Mouse (Mus musculus): ENCODE results near the gene Cgref1. TPM values are rescaled to one million over a fixed set of nuclear protein-coding genes. Genes with fewer than 3 reads are reported as not detected.

Cgref1 gene
- 30.3 and 34.1 TPM in 2 replicates for polyA plus RNA-seq (2015; fragmentation: Nextera tagmentation; extraction: Ambion mirVana)

GRCm38 (mm10) chr5:30944956-30945781, at the start of gene Cgref1:
TSS of gene Cgref1 (minus strand) at chr5:30945591.
- 5% methylated on average over 44 of the region's 44 CpGs for WGBS
- peak within 1 kb of the TSS; percentile 56 for H3K4me3 ChIP-seq
- no peaks in the 10 kb centered on the region for H3K36me3 ChIP-seq
- no peak within 1 kb of the TSS; the same call in 1 of the 2 replicates for H3K27ac ChIP-seq
- H3K4me2 ChIP-seq: peak within 1 kb of the TSS; percentile 81
- peak within 1 kb of the TSS; percentile 79 for H3K9ac ChIP-seq
- H3K27me3 ChIP-seq: peaks cover 8% of the 10 kb centered on the region
- peak; percentile 74 for ATAC-seq (ENCODE audit: low FRiP score)
- H3K4me1 ChIP-seq (replicated peaks): peaks cover 23% of the 10 kb centered on the region
- no peaks in the 10 kb centered on the region for H3K9me3 ChIP-seq

- H3K9me3 ChIP-seq: no peaks in the 10 kb centered on the region
- ATAC-seq (ENCODE audit: low FRiP score): no peak
- H3K4me3 ChIP-seq: no peak overlapping the region
- H3K27ac ChIP-seq: no peak overlapping the region
- no peaks in the 10 kb centered on the region for H3K27me3 ChIP-seq
- no peaks in the 10 kb centered on the region for H3K36me3 ChIP-seq
- H3K4me2 ChIP-seq: no peak overlapping the region
- H3K9ac ChIP-seq: no peak overlapping the region
- WGBS: 69% methylated on average over 3 of the region's 3 CpGs
- H3K4me1 ChIP-seq (replicated peaks): no peaks in the 10 kb centered on the region
Measured at GRCm38 (mm10) chr5:30994074-30994473, 48.7 kb upstream of the Cgref1 start.

GRCm38 (mm10) chr5:30992980-30993676, 47.7 kb upstream of the Cgref1 start:
- no peaks in the 10 kb centered on the region for H3K4me1 ChIP-seq (replicated peaks)
- no peaks in the 10 kb centered on the region for H3K36me3 ChIP-seq
- ATAC-seq (ENCODE audit: low FRiP score): no peak
- H3K9me3 ChIP-seq: no peaks in the 10 kb centered on the region
- H3K27me3 ChIP-seq: no peaks in the 10 kb centered on the region
- H3K4me2 ChIP-seq: no peak overlapping the region
- H3K27ac ChIP-seq: no peak overlapping the region
- no peak overlapping the region for H3K4me3 ChIP-seq
- H3K9ac ChIP-seq: no peak overlapping the region
- WGBS: 76% methylated on average over 5 of the region's 5 CpGs

GRCm38 (mm10) chr5:30982357-30982756, 37.0 kb upstream of the Cgref1 start:
- 21% methylated on average over 2 of the region's 2 CpGs for WGBS
- Histone ChIP-seq H3K9me3 (no peaks in the 10 kb centered on the region), H3K4me2 (no peak overlapping the region)

GRCm38 (mm10) chr5:30974870-30975656, 29.7 kb upstream of the Cgref1 start:
- Histone ChIP-seq H3K9ac (no peak overlapping the region; the same call in 1 of the 2 replicates), H3K27ac (no peak overlapping the region), H3K36me3 (no peaks in the 10 kb centered on the region), H3K9me3 (no peaks in the 10 kb centered on the region), H3K27me3 (no peaks in the 10 kb centered on the region), H3K4me3 (no peak overlapping the region), H3K4me1 (replicated peaks) (no peaks in the 10 kb centered on the region), H3K4me2 (no peak overlapping the region)
- WGBS: 70% methylated on average over 9 of the region's 9 CpGs
- no peak for ATAC-seq (ENCODE audit: low FRiP score)

More at GRCm38 (mm10) chr5:30982357-30982756, 37.0 kb upstream of the Cgref1 start:
- Histone ChIP-seq H3K36me3 (no peaks in the 10 kb centered on the region), H3K27me3 (no peaks in the 10 kb centered on the region), H3K9ac (no peak overlapping the region), H3K4me3 (no peak overlapping the region), H3K27ac (no peak overlapping the region), H3K4me1 (replicated peaks) (no peaks in the 10 kb centered on the region)
- ATAC-seq (ENCODE audit: low FRiP score): no peak

- H3K27me3 ChIP-seq: peaks cover 16% of the 10 kb centered on the region; the same call in 1 of the 2 replicates
- no peak overlapping the region for H3K4me2 ChIP-seq
- WGBS: 82% methylated on average over 2 of the region's 2 CpGs
- no peaks in the 10 kb centered on the region for H3K36me3 ChIP-seq
- no peak overlapping the region for H3K9ac ChIP-seq
- H3K9me3 ChIP-seq: no peaks in the 10 kb centered on the region
- no peak overlapping the region for H3K4me3 ChIP-seq
- H3K27ac ChIP-seq: no peak overlapping the region
- no peaks in the 10 kb centered on the region for H3K4me1 ChIP-seq (replicated peaks)
- ATAC-seq (ENCODE audit: low FRiP score): no peak
Measured at GRCm38 (mm10) chr5:30969440-30969839, 24.0 kb upstream of the Cgref1 start.

GRCm38 (mm10) chr5:30968416-30968815, 23.0 kb upstream of the Cgref1 start, which contains the start of gene Tcf23:
TSS of gene Tcf23 (plus strand) at chr5:30968662.
- Histone ChIP-seq H3K9me3 (no peaks in the 10 kb centered on the region), H3K9ac (no peak within 1 kb of the TSS), H3K4me2 (no peak within 1 kb of the TSS), H3K4me1 (replicated peaks) (no peaks in the 10 kb centered on the region), H3K27me3 (peaks cover 19% of the 10 kb centered on the region; the same call in 1 of the 2 replicates), H3K36me3 (no peaks in the 10 kb centered on the region), H3K27ac (no peak within 1 kb of the TSS), H3K4me3 (no peak within 1 kb of the TSS)
- no peak for ATAC-seq (ENCODE audit: low FRiP score)
- 73% methylated on average over 8 of the region's 8 CpGs for WGBS

- Histone ChIP-seq H3K27me3 (peaks cover 23% of the 10 kb centered on the region; the same call in 1 of the 2 replicates), H3K27ac (no peak overlapping the region), H3K4me3 (no peak overlapping the region), H3K9me3 (no peaks in the 10 kb centered on the region), H3K36me3 (no peaks in the 10 kb centered on the region), H3K9ac (no peak overlapping the region), H3K4me1 (replicated peaks) (no peaks in the 10 kb centered on the region), H3K4me2 (no peak overlapping the region)
- ATAC-seq (ENCODE audit: low FRiP score): no peak
- 92% methylated on average over 4 of the region's 4 CpGs for WGBS
Measured at GRCm38 (mm10) chr5:30966189-30966588, 20.8 kb upstream of the Cgref1 start.

GRCm38 (mm10) chr5:30963916-30964315, 18.5 kb upstream of the Cgref1 start:
- no peak overlapping the region for H3K4me2 ChIP-seq
- 69% methylated on average over 3 of the region's 3 CpGs for WGBS
- H3K4me1 ChIP-seq (replicated peaks): peaks cover 7% of the 10 kb centered on the region
- H3K4me3 ChIP-seq: no peak overlapping the region
- H3K9me3 ChIP-seq: no peaks in the 10 kb centered on the region
- ATAC-seq (ENCODE audit: low FRiP score): no peak
- no peak overlapping the region for H3K27ac ChIP-seq
- no peaks in the 10 kb centered on the region for H3K36me3 ChIP-seq
- H3K27me3 ChIP-seq: peaks cover 23% of the 10 kb centered on the region; the same call in 1 of the 2 replicates
- no peak overlapping the region for H3K9ac ChIP-seq

GRCm38 (mm10) chr5:30961545-30962505, 16.4 kb upstream of the Cgref1 start:
- peaks cover 15% of the 10 kb centered on the region for H3K36me3 ChIP-seq
- ATAC-seq (ENCODE audit: low FRiP score): no peak
- no peak overlapping the region for H3K4me2 ChIP-seq
- no peaks in the 10 kb centered on the region for H3K9me3 ChIP-seq
- H3K27me3 ChIP-seq: peaks cover 16% of the 10 kb centered on the region; the same call in 1 of the 2 replicates
- 84% methylated on average over 10 of the region's 10 CpGs for WGBS
- H3K4me1 ChIP-seq (replicated peaks): peaks cover 24% of the 10 kb centered on the region
- no peak overlapping the region for H3K4me3 ChIP-seq
- H3K9ac ChIP-seq: no peak overlapping the region
- H3K27ac ChIP-seq: no peak overlapping the region

- H3K9ac ChIP-seq: peak overlapping the region; percentile 95; the same call in 1 of the 2 replicates
- H3K27me3 ChIP-seq: peaks cover 16% of the 10 kb centered on the region; the same call in 1 of the 2 replicates
- H3K27ac ChIP-seq: peak overlapping the region; percentile 94; the same call in 1 of the 2 replicates
- WGBS: 87% methylated on average over 2 of the region's 2 CpGs
- no peak overlapping the region for H3K4me3 ChIP-seq
- ATAC-seq (ENCODE audit: low FRiP score): no peak
- H3K4me1 ChIP-seq (replicated peaks): peaks cover 24% of the 10 kb centered on the region
- H3K9me3 ChIP-seq: no peaks in the 10 kb centered on the region
- H3K36me3 ChIP-seq: peaks cover 18% of the 10 kb centered on the region
- H3K4me2 ChIP-seq: peak overlapping the region; percentile 79
Measured at GRCm38 (mm10) chr5:30960814-30961213, 15.4 kb upstream of the Cgref1 start.

Measured in hindbrain, embryonic 13.5 days (tissue).